Mouse (Mus musculus): ENCODE measurements at regions not wholly inside any gene's neighbourhood (a gene's known extent, or its start where the extent isn't known, plus 50 kb on each side); places are given as distances from the start of the nearest gene placed in this dataset.

DNA sequence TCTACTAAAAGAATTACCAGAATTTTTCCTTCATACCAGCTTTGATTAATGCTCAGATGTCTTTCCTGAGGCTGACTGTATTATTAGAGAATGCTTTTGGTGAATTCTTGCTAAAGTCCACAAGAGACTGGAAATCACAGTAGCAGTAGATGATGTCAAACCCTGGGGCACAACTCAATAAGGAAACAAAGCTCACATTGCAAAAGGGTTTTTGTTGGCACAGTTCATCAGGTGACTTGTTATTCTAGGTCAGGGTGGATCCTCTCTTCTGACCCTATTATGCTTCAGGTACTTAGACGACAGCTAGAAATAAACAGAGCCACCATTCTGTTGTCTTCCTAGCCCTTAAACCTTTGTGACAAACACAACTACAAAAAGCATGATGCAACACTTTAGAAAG lies 128.2 kb upstream of the Ahr start:
- ChIA-PET CTCF (interaction anchor here in 1 of 4 experiments (0.7 kb wide), 1 partner anchor 11 kb away, joined by 4 read pairs; no protein-coding TSS in a partner anchor), POLR2A (no interaction called here)

GRCm38 (mm10) chr12:35656563-35656962 lies 121.7 kb upstream of the Ahr start:
- CTCF ChIA-PET, result interaction anchor here in 1 of 4 experiments (0.6 kb wide), 1 partner anchor 16 kb away, joined by 3 read pairs; no protein-coding TSS in a partner anchor

DNA sequence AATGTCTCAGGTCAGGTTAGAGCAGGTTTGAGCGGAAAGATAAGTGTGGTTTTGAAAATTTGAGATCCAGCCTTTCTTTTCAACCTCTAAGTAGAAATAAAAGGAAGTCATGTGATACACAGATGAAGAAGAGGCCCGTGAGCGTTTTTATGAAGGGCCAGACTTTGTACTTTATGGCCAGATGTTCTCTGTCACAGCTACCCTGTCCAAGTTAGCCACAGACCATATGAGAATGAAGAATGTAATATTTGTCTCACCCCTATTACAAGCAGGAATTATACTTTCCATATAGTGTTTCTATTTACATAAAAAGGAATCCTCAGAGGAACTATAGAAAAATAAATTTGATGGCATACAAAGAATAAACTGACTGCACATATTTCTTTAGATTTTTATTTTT lies 114.9 kb upstream of the Ahr start:
- CTCF ChIA-PET, result no interaction called here
- POLR2A ChIA-PET, result no interaction called here

More at GRCm38 (mm10) chr12:35656563-35656962, 121.7 kb upstream of the Ahr start:
- POLR2A ChIA-PET, result interaction anchor here in 2 of 4 experiments (1.1 to 1.5 kb wide), 3 partner anchors 14 to 16 kb away, joined by 3 to 5 read pairs (median 4); no protein-coding TSS in a partner anchor

GRCm38 (mm10) chr12:35642473-35642872 lies 107.6 kb upstream of the Ahr start:
- ChIA-PET POLR2A (interaction anchor here in 3 of 4 experiments (0.6 to 2.4 kb wide), 12 partner anchors 11 to 514 kb away, joined by 3 to 14 read pairs (median 4); partner anchors contain the start of genes Ahr (in 3 of the 3), Ankmy2 (in 2 of the 3) and Tspan13 (in 1 of the 3)), CTCF (interaction anchor here in 3 of 4 experiments (0.6 to 1.2 kb wide), 3 partner anchors 12 to 383 kb away, joined by 3 to 4 read pairs (median 3); no protein-coding TSS in a partner anchor)

DNA sequence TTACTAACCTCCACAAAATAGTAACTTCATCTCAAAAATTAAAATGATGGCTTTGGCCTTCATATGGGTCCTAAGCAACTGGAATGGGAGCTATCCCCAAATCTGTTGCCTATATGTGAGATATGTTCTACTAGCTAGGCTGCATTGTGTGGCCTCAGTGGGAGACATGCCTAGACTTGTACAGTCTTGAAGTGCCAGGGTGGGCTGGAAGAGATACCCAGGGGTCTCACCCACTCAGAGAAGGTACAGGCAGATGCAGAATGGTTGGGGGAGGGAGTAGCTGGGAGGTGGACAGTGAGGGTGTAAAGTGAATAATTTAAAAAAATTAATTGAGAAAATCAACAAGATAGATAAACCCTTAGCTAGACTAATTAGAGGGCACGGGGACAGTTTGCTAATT lies 106.9 kb upstream of the Ahr start:
- CTCF ChIA-PET, result interaction anchor here in 1 of 4 experiments (1.2 kb wide), 1 partner anchor 33 kb away, joined by 4 read pairs; no protein-coding TSS in a partner anchor
- POLR2A ChIA-PET, result interaction anchor here in 2 of 4 experiments (0.9 to 2.4 kb wide), 9 partner anchors 10 to 515 kb away, joined by 3 to 14 read pairs (median 4); partner anchors contain the start of genes Ahr (in 2 of the 2), Ankmy2 (in 1 of the 2) and Tspan13 (in 1 of the 2)

GRCm38 (mm10) chr12:35640911-35641345 lies 106.1 kb upstream of the Ahr start:
- POLR2A ChIA-PET, result interaction anchor here in 2 of 4 experiments (0.9 to 2.4 kb wide), 5 partner anchors 10 to 107 kb away, joined by 3 to 14 read pairs (median 4); partner anchors contain the start of gene Ahr (in 1 of the 2)
- CTCF ChIA-PET, result interaction anchor here in 1 of 4 experiments (0.6 kb wide), 1 partner anchor 15 kb away, joined by 3 read pairs; no protein-coding TSS in a partner anchor

DNA sequence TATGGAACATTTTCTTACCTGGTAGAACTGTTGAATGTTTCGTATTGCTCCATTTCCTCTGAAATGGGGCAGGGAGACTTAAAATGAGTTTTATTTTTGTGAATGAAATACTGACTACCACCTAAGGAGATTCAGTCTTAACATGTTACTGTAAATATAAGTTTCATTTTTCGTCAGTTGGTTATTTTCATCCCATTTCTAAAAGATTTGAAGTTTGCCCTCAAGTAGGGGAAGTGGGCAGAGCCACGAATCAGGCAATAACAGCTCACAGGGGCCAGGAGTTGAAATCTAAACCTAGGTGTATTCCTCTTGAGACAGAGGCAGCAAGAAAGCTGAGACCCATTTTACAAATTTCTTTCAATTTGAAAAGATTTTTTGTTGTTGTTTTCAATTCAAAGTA lies 88.6 kb upstream of the Ahr start:
- POLR2A ChIA-PET, result no interaction called here
- CTCF ChIA-PET, result interaction anchor here in 1 of 4 experiments (0.8 kb wide), 1 partner anchor 208 kb away, joined by 3 read pairs; no protein-coding TSS in a partner anchor

GRCm38 (mm10) chr12:35614885-35615284 lies 80.0 kb upstream of the Ahr start:
- ChIA-PET CTCF (no interaction called here), POLR2A (no interaction called here)

DNA sequence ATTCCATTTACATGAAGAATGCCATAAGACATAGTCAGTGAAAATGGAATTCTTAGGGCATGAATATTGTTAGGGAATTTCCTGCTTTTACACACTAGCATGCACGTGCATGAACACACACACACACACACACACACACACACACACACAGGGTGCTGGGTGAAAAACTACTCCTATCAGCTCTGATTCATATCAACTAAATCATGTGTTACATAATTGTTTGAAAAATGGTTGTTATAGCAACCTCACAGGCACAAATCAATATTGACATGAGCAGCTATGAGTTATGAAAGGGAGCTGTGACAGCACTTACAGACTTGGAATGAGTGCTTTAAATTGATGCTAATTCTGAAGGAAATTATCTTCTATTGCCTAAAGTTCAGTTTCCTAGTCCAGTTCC lies 72.8 kb upstream of the Ahr start:
- POLR2A ChIA-PET, result no interaction called here
- CTCF ChIA-PET, result no interaction called here

- ChIA-PET POLR2A (no interaction called here), CTCF (no interaction called here)
Observed at GRCm38 (mm10) chr12:35603742-35604141, 68.9 kb upstream of the Ahr start.

DNA sequence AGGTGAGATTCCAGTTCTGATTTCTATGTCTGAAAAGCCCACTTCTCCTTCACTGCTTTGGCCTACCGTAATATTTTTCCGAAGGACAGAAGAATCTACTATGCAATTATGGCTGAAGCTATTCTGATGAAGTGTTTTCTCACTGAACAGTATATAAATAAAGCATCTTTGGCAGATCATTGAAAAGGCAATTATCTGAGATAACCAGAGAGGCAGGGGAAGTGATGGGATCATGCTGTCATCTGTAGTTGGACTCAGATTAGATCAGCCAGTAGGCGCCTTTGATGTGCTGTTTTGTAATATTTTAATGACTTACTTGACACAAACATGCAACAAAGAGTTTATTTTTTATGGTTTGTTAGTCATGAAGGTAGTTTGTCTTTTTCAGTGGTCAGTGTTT lies 67.8 kb upstream of the Ahr start:
- ChIA-PET POLR2A (no interaction called here), CTCF (no interaction called here)

- ChIA-PET CTCF (no interaction called here), POLR2A (no interaction called here)
Observed at GRCm38 (mm10) chr12:35598298-35598697, 63.5 kb upstream of the Ahr start.

- CTCF ChIA-PET, result interaction anchor here in 1 of 4 experiments (1.2 kb wide), 1 partner anchor 82 kb away, joined by 5 read pairs; no protein-coding TSS in a partner anchor
- POLR2A ChIA-PET, result no interaction called here
Observed at GRCm38 (mm10) chr12:35592866-35593265, 58.0 kb upstream of the Ahr start.

Data from embryonic stem cell, embryonic (primary cell).